Mouse (Mus musculus): Measurements from ENCODE around the gene Padi4. TPM values are rescaled to one million over a fixed set of nuclear protein-coding genes. Genes with fewer than 3 reads are reported as not detected.
A peak's percentile ranks its signal among the peaks of the same experiment; 100 is the strongest.

The Padi4 gene
- total RNA-seq, 4 experiments from 2014 or later: 0.27 to 1.1 (median 0.35) TPM

DNA sequence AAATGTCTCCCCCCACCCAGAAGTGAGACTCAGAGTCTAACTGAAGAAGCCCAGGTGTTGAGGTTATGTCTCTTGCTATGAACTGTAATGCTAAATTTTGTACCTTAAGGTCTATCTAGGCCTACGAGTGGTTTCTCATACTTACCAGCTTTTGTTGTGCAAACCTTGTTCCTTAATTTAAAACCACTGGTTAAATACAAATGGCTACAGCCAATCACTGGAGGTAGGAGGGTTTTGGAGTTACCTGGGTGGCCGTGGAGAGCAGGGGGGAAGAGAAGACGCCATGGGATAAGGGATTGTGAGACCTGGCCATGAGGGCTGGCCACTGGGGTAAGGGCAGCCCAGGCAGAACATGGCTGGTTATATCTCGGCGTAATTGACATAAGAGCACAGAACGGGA lies 14.2 kb upstream of the Padi4 start:
- DNase-seq: no peak

DNA sequence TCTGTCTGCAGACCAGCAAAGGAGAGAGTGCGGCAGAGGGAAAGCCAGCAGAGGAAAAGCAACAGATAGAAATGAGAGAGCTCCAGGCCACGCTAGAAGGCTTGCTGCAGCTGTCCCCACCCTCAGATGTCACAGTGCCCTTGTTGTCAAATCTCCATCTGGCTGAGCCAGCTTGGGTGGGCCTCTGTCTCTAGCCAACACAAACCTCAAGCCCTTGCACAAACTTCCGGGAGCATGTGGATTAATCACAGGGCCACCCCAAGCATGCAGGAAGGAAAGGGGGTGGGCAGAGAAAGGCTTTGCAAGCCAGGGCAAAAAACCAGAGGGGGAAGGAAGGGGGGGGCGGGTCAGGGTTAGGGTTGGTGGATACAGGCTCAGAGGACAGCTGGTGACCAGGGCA lies 13.4 kb upstream of the Padi4 start:
- no peak for DNase-seq

DNA sequence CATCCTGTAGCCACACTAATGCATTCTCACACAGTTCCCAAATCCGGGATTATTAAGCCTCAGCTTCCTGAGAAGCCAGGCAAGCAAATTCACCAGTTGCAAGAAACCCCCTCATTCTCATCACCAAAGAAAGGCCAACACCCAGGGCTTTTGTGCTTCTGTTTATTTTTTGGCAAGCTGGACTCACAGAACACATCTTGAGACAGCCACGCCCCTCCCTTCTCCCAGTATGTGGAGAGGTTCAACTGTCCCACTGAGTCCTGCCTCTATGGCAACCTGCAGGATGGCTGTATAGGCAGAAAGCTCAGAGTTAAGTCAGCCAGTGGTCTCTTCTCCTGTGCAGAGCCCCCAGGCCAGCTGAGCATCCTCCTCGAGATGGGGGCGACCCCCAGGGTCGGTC lies 11.2 kb upstream of the Padi4 start:
- DNase-seq: no peak

DNA sequence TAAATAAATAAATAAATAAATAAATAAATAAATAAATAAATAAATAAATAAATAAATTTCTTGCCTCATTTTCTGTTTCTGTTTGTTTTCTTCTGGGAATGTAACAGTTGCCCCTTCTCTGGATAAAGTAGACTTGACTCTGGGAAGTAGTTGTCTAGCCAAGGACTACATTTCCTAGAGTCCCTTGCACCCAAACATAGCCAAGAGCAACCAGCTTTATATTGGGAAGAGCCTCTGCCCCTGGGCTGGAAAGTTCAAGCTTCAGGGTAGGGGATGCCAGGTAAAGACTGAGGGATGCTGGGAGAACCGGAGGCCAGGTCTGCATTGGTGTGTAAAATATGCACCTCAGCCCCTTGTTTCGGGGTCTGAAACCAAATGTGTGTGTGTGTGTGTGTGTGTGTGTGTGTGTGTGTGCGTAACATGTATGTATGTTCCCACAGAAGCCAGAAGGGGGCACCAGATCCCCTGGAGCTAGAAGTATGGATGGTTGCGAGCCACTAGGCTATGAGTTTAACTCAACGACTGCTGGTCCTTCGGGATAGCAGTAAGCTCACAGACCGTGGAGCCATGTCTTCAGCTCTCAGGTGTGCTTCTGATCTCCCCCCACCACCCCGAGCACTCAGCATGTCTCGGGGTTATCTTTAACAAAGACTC lies 10.4 kb upstream of the Padi4 start:
- DNase-seq: no peak

GRCm38 (mm10) chr4:140782821-140783220 lies 8.8 kb upstream of the Padi4 start:
- DNase-seq: no peak

- DNase-seq: no peak
These were observed 6.5 kb upstream of the Padi4 start for GRCm38 (mm10) chr4:140780507-140780906.

DNA sequence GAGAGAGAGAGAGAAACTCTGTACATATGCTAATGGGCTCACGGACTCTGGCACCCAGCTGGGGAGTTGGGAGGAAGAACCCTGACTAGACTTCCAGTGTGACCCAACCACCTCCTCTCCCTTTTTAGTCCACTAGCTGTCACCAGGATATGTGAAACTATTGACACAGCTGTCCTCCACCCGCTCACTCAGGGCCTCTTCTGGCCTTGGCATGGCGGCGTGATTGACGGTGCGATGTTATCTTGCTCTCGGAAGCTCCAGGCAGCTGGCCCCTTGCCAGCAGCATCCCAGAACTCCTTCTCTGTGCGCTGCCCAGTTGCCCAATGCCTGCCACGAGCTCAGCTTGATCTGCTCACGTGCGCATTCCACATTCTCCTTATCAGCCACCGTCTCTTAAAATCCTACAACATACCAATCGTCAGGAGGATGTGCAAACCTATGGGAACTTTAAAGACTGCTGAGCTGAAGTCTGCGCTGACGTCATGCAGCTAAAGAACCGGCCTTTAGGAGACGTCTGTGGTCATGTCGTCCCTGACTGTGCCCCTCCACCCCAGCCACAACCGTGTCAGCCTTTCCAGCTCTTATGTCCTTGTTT lies 5.9 kb upstream of the Padi4 start:
- DNase-seq: peak; percentile 80

GRCm38 (mm10) chr4:140776623-140777022 lies 2.6 kb upstream of the Padi4 start:
- DNase-seq: no peak

- no peak for DNase-seq
These were observed 1.8 kb upstream of the Padi4 start for GRCm38 (mm10) chr4:140775876-140776275.

- no peak for DNase-seq
These were observed 857 bp upstream of the Padi4 start for GRCm38 (mm10) chr4:140774893-140775292.

DNA sequence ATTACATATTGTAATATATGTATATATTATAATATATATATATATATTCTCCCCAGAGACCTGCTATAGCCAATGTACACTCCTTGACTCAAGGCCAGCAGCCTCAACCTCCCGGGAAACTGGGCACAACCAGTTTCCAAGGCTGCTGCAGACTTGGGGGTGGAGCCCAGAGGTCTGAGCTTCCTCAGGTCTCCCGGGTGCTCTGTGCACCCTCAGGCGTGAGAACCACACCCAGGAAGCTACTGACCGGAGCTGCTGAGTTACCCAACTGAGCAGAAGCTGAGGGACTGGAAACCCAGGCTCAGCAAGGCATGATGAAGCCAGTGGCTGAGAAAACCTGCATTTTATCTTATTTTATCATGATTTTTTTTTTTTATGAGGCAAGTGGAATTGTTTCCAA lies 2.9 kb downstream of the Padi4 start:
- DNase-seq: no peak

- peak; percentile 11 for DNase-seq
These were observed 3.6 kb downstream of the Padi4 start for GRCm38 (mm10) chr4:140770433-140770832.

DNA sequence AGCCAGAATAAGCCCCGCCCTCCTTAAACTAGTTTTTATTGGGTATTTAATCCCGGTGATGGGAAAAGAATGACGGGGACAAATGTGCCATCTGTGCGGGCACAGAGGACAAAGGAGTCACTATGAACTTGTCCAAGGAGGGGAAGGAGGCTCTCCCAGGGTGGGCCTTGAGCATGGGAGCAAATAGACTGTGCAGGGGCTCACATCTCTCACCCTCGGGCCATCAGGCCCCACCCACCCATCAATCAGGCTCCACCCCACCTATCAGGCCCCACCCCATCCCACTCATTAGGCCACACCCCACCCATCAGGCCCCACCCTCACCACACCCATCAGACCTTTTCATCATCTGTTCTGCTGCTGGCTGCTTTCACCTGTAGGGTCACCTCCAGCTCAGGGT lies 5.1 kb downstream of the Padi4 start:
- no peak for DNase-seq

GRCm38 (mm10) chr4:140765936-140766335 lies 8.1 kb downstream of the Padi4 start:
- DNase-seq: no peak

- no peak for DNase-seq
These were observed 10.9 kb downstream of the Padi4 start for GRCm38 (mm10) chr4:140763158-140763557.

DNA sequence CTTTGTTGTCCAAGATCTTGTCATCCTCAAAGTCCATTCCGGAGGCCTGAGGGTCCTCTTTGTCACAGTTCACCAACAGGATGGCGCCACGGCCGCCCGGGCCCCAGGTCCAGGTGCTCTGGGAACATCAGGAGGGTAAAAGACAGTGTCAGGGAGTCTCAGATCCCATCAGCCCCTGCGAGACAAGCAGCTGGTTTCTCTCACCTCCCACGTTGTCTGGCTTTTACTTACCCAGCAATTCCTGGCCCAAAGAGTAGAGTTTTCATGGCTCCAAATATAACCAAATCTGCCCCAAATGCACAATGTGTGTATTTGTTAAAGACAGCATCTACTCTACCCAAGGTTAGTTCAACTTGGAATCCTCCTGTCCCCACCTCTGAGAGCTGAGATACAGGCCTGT lies 12.4 kb downstream of the Padi4 start:
- DNase-seq: no peak

DNA sequence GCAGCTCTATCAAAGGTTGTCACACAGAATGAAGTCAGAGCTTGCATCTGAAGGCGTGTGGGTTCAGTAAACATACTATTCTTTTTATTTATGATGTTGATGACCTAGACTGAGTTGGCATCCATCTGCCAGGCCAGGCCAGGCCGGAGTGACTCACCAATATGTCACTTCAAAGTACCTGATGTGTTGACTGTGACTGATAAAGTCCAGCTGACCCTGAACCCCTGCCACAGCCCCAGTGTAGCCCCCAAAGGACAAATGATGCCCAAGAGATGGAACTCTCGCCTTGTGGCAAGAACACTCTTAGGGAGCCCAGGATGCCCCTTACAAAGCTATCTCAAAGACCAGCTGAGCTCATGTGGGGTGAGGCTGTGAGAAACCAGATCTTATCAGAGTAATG lies 18.2 kb downstream of the Padi4 start:
- peak; percentile 55 for DNase-seq

GRCm38 (mm10) chr4:140753366-140753765 lies 20.7 kb downstream of the Padi4 start:
- no peak for DNase-seq

DNA sequence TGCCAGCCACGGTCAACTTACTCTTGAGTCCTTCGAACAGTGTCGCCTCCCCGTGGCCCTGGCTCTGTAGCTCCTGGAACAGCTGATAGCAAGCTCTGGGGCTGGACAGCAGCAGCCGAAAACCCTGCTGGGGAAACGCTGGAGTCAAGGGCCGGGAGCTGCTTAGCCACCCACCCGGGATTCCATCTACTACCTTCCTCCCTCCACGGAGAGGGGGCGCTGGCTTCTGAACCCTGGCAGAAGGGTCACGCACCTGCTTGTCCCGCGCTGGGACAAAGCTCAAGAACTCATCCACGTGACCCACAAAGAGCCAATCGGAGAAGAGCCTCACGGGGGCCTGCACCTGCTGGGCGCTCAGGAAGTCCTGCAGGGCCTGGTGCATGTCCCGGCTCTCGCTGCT lies 23.7 kb downstream of the Padi4 start:
- no peak for DNase-seq

GRCm38 (mm10) chr4:140747978-140748377 lies 26.1 kb downstream of the Padi4 start:
- DNase-seq: no peak

GRCm38 (mm10) chr4:140744654-140745053 lies 29.4 kb downstream of the Padi4 start:
- no peak for DNase-seq

DNA sequence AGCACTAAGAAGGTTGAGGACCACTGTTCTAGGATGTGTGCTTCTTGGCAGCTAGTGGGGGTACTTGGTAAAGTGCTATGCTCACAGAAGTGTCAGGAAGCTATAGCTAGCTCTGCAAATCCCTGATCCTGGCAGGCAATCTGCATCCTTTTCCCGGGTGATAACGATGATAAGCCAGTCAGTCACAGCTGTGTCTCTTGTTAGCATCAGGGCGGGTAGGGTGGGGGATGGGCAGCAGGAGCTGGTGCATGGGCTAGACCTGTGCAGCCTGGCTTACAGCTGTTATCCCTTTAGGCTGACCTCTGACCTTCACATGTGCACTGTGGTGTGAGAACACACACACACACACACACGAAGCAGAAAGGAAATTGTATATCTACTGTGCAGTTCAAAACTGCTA lies 30.9 kb downstream of the Padi4 start:
- no peak for DNase-seq

DNA sequence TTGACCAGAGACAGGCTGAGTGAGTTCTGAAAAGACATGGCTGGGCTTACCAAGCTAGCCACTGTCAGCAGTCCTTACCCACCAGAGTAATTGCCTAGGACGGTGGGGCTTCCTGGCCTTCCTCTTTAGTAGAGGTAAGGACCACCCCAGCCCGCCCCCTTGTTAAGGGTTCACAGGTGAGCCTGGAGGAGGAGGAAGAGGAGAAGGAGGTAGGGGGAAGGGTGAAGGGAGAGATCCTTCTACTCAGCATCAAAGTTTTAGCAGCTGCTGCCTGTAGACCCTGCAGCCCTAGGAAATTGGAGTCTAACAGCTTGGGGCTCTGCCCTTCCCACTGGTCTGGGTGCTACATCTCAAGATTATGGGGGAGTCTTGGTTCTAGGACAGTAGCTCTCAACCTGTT lies 31.5 kb downstream of the Padi4 start, which contains the start of gene Padi6:
Padi6 (minus strand) TSS at position 101 of the 400 bp plus-strand sequence.
- DNase-seq: no peak

DNA sequence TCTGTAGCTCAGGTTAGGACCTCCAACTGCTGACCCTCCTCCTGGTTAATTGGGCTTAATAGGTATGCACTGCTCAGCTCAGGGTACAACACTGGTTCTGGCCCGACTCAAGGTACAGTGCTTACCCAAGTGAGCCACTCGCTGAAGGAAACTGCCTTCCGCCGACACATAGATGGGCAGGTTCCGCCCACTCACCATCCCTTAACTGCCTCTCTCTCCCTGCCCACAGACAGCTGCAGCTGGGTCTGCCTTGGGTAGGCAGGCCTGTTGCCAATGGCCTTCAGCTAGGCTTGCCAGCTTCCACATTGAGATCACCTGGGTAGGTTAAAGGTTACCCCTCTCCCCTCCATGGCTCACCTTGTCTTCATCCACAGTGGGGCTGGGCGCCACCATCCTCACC lies 32.6 kb downstream of the Padi4 start:
- no peak for DNase-seq

- DNase-seq: no peak
These were observed 33.4 kb downstream of the Padi4 start for GRCm38 (mm10) chr4:140740655-140741054.

Data from adrenal gland, adult 8-10 months (tissue).